Mouse (Mus musculus) lung, postnatal 0 days (tissue): ENCODE results near the gene Chchd6. TPM values are rescaled to one million over a fixed set of nuclear protein-coding genes. Genes with fewer than 3 reads are reported as not detected.

ENCODE experiments used
- ATAC-seq: fragments of 200-750 bp; cut with Nextera tagmentation; 2 replicates; pipeline ENCODE4 v1.8.0; 2017; ENCODE audit warnings: moderate library complexity
- DNase-seq: peaks from one replicate; pipeline ENCODE4 v3.0.0-alpha.2; 2016; ENCODE audit warnings: low spot score
- H3K27ac ChIP-seq: fragments of 300-500 bp; sonication (generic); 2 replicates; pipeline ENCODE4 v1.5.1; 2014; ENCODE audit warnings: antibody characterized with exemption, mild to moderate bottlenecking, low read length, mixed read lengths
- H3K27me3 ChIP-seq: fragments of 300-500 bp; sonication (generic); replicated peaks from 2 replicates; pipeline ENCODE4 v1.6.1; 2014; ENCODE audit warnings: low read length, mixed read lengths; ENCODE audit not compliant: insufficient read depth
- H3K36me3 ChIP-seq: fragments of 300-500 bp; sonication (generic); 2 replicates; pipeline ENCODE4 v1.6.1; 2014; ENCODE audit warnings: low read length, mixed read lengths; ENCODE audit not compliant: insufficient read depth
- H3K4me1 ChIP-seq: fragments of 300-500 bp; sonication (generic); 2 replicates; pipeline ENCODE4 v1.6.1; 2014; ENCODE audit warnings: antibody characterized with exemption, low read depth, low read length, mixed read lengths; ENCODE audit not compliant: insufficient read depth
- H3K4me2 ChIP-seq: fragments of 300-500 bp; sonication (generic); replicated peaks from 2 replicates; pipeline ENCODE4 v1.6.1; 2014; ENCODE audit warnings: low read depth, mild to moderate bottlenecking, low read length, moderate library complexity, mixed read lengths
- H3K4me3 ChIP-seq: fragments of 300-500 bp; sonication (generic); 2 replicates; pipeline ENCODE4 v1.5.1; 2014; ENCODE audit warnings: low read depth, low read length
- H3K9ac ChIP-seq: fragments of 300-500 bp; sonication (generic); replicated peaks from 2 replicates; pipeline ENCODE4 v1.6.1; 2014; ENCODE audit warnings: low read depth, mild to moderate bottlenecking
- H3K9me3 ChIP-seq: fragments of 300-500 bp; sonication (generic); 2 replicates; pipeline ENCODE4 v1.6.1; 2016; ENCODE audit warnings: low read length, mixed read lengths
- CTCF ChIP-seq: IDR thresholded peaks from 2 replicates; pipeline ENCODE4 v1.5.1; 2016; ENCODE audit warnings: antibody characterized with exemption, mild to moderate bottlenecking
- EP300 ChIP-seq: IDR thresholded peaks from 2 replicates; pipeline ENCODE4 v1.6.1; 2016; ENCODE audit warnings: antibody characterized with exemption, mild to moderate bottlenecking, control low read depth
- WGBS: fragments of 180-500 bp; shearing (Covaris S2); extraction: QIAGEN DNeasy Blood & Tissue Kit; methylation state at CpG from one replicate; pipeline ENCODE4 v1.1.7; 2014; 5-methylcytosine and 5-hydroxymethylcytosine counted together
- polyA plus RNA-seq: library from polyadenylated mRNA; unstranded; fragments of >200 nt; fragmentation: Nextera tagmentation; extraction: Ambion mirVana; gene quantifications from 2 replicates; pipeline ENCODE4 v1.2.1, GENCODE M21; 2015

Gene Chchd6
- polyA plus RNA-seq, 1 experiment from 2014 or later: 25.0 TPM

GRCm38 (mm10) chr6:89557654-89558053 is 37.8 kb downstream of the Chchd6 start:
- Histone ChIP-seq H3K27me3 (no peaks in the 10 kb centered on the region), H3K36me3 (no peaks in the 10 kb centered on the region), H3K4me1 (no peaks in the 10 kb centered on the region), H3K9me3 (no peaks in the 10 kb centered on the region), H3K4me2 (no peak overlapping the region), H3K9ac (no peak overlapping the region), H3K27ac (no peak overlapping the region), H3K4me3 (no peak overlapping the region)
- no peak for DNase-seq
- ATAC-seq: no peak
- no peak for TF ChIP-seq EP300
- WGBS: 81% methylated on average over 4 of the region's 4 CpGs

DNA sequence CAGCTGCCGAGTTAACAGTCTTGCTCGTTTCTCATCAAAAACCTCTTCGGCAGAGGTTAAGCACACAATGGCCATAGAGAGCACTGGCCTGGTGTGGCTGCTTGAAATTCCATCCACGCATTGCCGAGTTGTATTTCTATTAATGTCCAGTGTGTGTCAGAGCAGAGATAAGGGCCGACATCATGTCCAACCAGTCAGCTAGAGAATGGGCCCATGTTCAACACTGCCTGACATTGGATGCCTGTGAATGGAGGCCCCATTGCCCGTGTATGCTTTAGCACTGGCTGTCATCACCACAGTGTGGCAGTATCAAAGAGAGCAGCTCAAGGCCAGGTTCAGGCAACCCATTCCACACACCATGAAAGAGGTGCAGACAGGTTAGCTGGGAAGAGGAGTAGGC is 38.9 kb downstream of the Chchd6 start:
- ATAC-seq: no peak
- 32% methylated on average over 7 of the region's 7 CpGs for WGBS
- TF ChIP-seq EP300: no peak
- TF ChIP-seq CTCF: peak; percentile 30
- no peak for DNase-seq
- no peaks in the 10 kb centered on the region for H3K4me1 ChIP-seq
- no peak overlapping the region for H3K9ac ChIP-seq
- no peaks in the 10 kb centered on the region for H3K9me3 ChIP-seq
- no peak overlapping the region for H3K27ac ChIP-seq
- H3K4me3 ChIP-seq: no peak overlapping the region
- no peaks in the 10 kb centered on the region for H3K27me3 ChIP-seq
- H3K36me3 ChIP-seq: no peaks in the 10 kb centered on the region
- H3K4me2 ChIP-seq: no peak overlapping the region

DNA sequence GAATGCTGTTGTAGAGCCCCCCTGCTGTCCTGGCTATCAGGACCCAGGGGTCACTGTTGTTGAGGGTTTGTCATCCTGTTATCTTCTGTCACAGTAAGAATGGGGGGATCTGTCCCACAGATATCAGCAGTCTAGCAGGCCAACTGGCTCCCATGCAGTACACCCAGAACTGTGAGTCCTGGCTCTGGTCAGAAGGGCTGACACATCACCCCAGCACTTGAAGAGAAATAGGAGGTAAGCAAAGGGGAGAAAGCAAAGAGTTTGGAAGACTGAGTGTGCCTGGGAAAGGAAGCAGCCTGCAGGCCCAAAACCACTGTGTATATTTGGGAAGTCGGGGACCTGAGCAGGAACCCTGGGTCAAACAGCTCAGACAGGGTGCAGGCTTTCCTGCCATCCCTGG is 39.5 kb downstream of the Chchd6 start:
- no peak for ATAC-seq
- 75% methylated on average over 1 of the region's 1 CpGs for WGBS
- Histone ChIP-seq H3K4me2 (no peak overlapping the region), H3K27me3 (no peaks in the 10 kb centered on the region), H3K4me3 (no peak overlapping the region), H3K4me1 (no peaks in the 10 kb centered on the region), H3K27ac (no peak overlapping the region), H3K9ac (no peak overlapping the region), H3K9me3 (no peaks in the 10 kb centered on the region), H3K36me3 (no peaks in the 10 kb centered on the region)
- no peak for DNase-seq
- no peak for TF ChIP-seq CTCF
- TF ChIP-seq EP300: no peak

- Histone ChIP-seq H3K4me3 (no peak overlapping the region), H3K27me3 (no peaks in the 10 kb centered on the region), H3K27ac (no peak overlapping the region), H3K9me3 (no peaks in the 10 kb centered on the region), H3K9ac (no peak overlapping the region), H3K4me2 (no peak overlapping the region), H3K4me1 (no peaks in the 10 kb centered on the region), H3K36me3 (no peaks in the 10 kb centered on the region)
- DNase-seq (peak; percentile 48), ATAC-seq (peak; percentile 57)
- TF ChIP-seq CTCF (no peak), EP300 (no peak)
- 64% methylated on average over 5 of the region's 5 CpGs for WGBS
Measured at GRCm38 (mm10) chr6:89554029-89554428, 41.4 kb downstream of the Chchd6 start.

DNA sequence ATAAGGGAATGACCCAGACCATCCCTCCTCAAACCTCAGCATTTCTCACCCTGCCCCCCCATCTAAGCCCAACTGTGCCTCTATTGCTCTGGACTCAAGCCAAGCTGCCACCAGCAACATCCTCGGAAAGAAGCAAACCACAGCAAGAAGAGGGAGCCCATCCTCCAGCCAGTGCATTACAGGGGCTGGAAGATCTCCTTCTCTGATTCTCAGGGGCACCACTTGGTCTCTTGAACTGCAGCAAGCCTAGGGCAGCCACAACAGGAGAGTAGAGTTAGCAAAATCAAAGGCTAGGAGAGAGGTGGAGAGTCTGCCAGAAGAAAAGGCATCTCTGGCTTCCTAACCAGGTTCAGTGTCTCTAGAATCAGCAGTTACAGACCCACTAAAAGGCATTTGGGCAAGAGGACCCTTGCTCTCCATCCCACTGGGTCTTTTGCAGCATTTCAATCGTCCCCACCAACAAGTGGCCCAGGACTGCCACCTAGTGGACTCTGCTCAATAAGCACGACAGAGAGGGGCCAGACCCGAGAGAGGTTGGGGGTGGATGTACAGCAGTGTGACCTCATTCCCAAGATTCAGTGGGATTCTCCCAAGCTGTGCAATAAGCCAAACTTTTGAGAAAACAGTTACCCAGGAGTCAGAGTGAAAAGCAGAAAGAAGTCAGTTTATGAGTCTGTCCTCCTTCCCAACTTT is 42.3 kb downstream of the Chchd6 start:
- Histone ChIP-seq H3K27me3 (no peaks in the 10 kb centered on the region), H3K9ac (no peak overlapping the region), H3K36me3 (no peaks in the 10 kb centered on the region), H3K4me2 (no peak overlapping the region), H3K4me1 (no peaks in the 10 kb centered on the region), H3K9me3 (no peaks in the 10 kb centered on the region), H3K4me3 (no peak overlapping the region), H3K27ac (no peak overlapping the region)
- 3% methylated on average over 4 of the region's 4 CpGs for WGBS
- TF ChIP-seq EP300 (no peak), CTCF (peak; percentile 96)
- DNase-seq: peak; percentile 78
- ATAC-seq: peak; percentile 83

GRCm38 (mm10) chr6:89552321-89553011 is 43.0 kb downstream of the Chchd6 start:
- Histone ChIP-seq H3K9me3 (no peaks in the 10 kb centered on the region), H3K36me3 (no peaks in the 10 kb centered on the region), H3K27ac (no peak overlapping the region), H3K27me3 (no peaks in the 10 kb centered on the region), H3K4me3 (no peak overlapping the region), H3K4me1 (no peaks in the 10 kb centered on the region), H3K4me2 (no peak overlapping the region), H3K9ac (no peak overlapping the region)
- ATAC-seq (no peak), DNase-seq (no peak)
- 69% methylated on average over 6 of the region's 6 CpGs for WGBS
- no peak for TF ChIP-seq EP300
- TF ChIP-seq CTCF: no peak
